Mouse (Mus musculus) MEL (cell line): ENCODE data around the gene Cntn5. TPM values are rescaled to one million over a fixed set of nuclear protein-coding genes. Genes with fewer than 3 reads are reported as not detected.

Source experiments
- DNase-seq: peaks from one replicate; pipeline ENCODE4 v3.0.0; 2011; ENCODE audit warnings: low read depth, low spot score
- H3K27ac ChIP-seq: 2 replicates; pipeline ENCODE4 v1.5.1; 2012; ENCODE audit warnings: low read depth, mild to moderate bottlenecking, control low read depth, low read length, moderate library complexity; ENCODE audit not compliant: control insufficient read depth
- H3K27me3 ChIP-seq, 2 experiments: fragments of 150-350 bp in 1 of 2; sonication (generic) in 1 of 2; 2 replicates each; pipeline ENCODE4 v1.6.1; 2012; ENCODE audit warnings: low read length in 2 of 2, mild to moderate bottlenecking in 2 of 2, improper control_type of control experiment in 1 of 2, moderate library complexity in 1 of 2; ENCODE audit not compliant: insufficient read depth in 2 of 2, control insufficient read depth in 1 of 2
- H3K36me3 ChIP-seq, 2 experiments: 2 replicates each; pipeline ENCODE4 v1.6.1; 2012 to 2014; ENCODE audit warnings: low read length in 2 of 2, improper control_type of control experiment in 1 of 2, inconsistent platforms in 1 of 2, mild to moderate bottlenecking in 1 of 2; ENCODE audit not compliant: insufficient read depth in 2 of 2, control insufficient read depth in 1 of 2
- H3K4me1 ChIP-seq, 2 experiments: fragments of 150-350 bp in 1 of 2; sonication (generic) in 1 of 2; 2 replicates each; pipeline ENCODE4 v1.6.1; 2012; ENCODE audit warnings: low read length in 2 of 2, improper control_type of control experiment in 1 of 2, mild to moderate bottlenecking in 1 of 2; ENCODE audit not compliant: insufficient read depth in 2 of 2, control insufficient read depth in 1 of 2
- H3K4me3 ChIP-seq, 2 experiments: fragments of 150-350 bp in 1 of 2; sonication (generic) in 1 of 2; 2 replicates each; pipeline ENCODE4 v1.5.1; 2012; ENCODE audit warnings: low read depth in 2 of 2, low read length in 2 of 2, mild to moderate bottlenecking in 2 of 2, moderate library complexity in 2 of 2, control low read depth in 1 of 2, improper control_type of control experiment in 1 of 2; ENCODE audit not compliant: control insufficient read depth in 1 of 2, insufficient read depth in 1 of 2
- H3K79me2 ChIP-seq: 2 replicates; pipeline ENCODE4 v1.6.1; 2012; ENCODE audit warnings: mild to moderate bottlenecking, low read length, moderate library complexity; ENCODE audit not compliant: control insufficient read depth, poor library complexity, insufficient read depth
- H3K9ac ChIP-seq: 2 replicates; pipeline ENCODE4 v1.6.1; 2012; ENCODE audit warnings: low read depth, mild to moderate bottlenecking, control low read depth, low read length, moderate library complexity; ENCODE audit not compliant: control insufficient read depth, poor library complexity, severe bottlenecking
- H3K9me3 ChIP-seq: fragments of 150-350 bp; sonication (generic); replicated peaks from 2 replicates; pipeline ENCODE4 v1.6.1; 2012; ENCODE audit warnings: mild to moderate bottlenecking, low read length, improper control_type of control experiment, moderate library complexity; ENCODE audit not compliant: insufficient read depth
- E2F4 ChIP-seq: IDR thresholded peaks from 2 replicates; pipeline ENCODE4 v1.6.1; 2011; ENCODE audit warnings: low read depth, low read length, improper control_type of control experiment, borderline replicate concordance
- GATA1 ChIP-seq: IDR thresholded peaks from 2 replicates; pipeline ENCODE4 v1.6.1; 2011; ENCODE audit warnings: low read depth, low read length, improper control_type of control experiment
- JUND ChIP-seq: IDR thresholded peaks from 2 replicates; pipeline ENCODE4 v1.6.1; 2011; ENCODE audit warnings: low read depth, mild to moderate bottlenecking, improper control_type of control experiment, low read length
- KAT2A ChIP-seq: conservative IDR thresholded peaks from 2 replicates; pipeline ENCODE4 v1.6.1; 2012; ENCODE audit warnings: low read depth, low read length, improper control_type of control experiment, inconsistent platforms
- MAX ChIP-seq: IDR thresholded peaks from 2 replicates; pipeline ENCODE4 v1.6.1; 2011; ENCODE audit warnings: low read length, improper control_type of control experiment
- POLR2AphosphoS2 ChIP-seq: IDR thresholded peaks from 2 replicates; pipeline ENCODE4 v1.6.1; 2011; ENCODE audit warnings: low read length, improper control_type of control experiment
- POLR2AphosphoS5 ChIP-seq: IDR thresholded peaks from 2 replicates; pipeline ENCODE4 v1.6.1; 2012; ENCODE audit warnings: low read depth, borderline replicate concordance, mild to moderate bottlenecking, inconsistent platforms, low read length, moderate library complexity, mixed read lengths
- TCF12 ChIP-seq: IDR thresholded peaks from 2 replicates; pipeline ENCODE4 v1.6.1; 2014; ENCODE audit warnings: low read depth, mild to moderate bottlenecking, inconsistent platforms, low read length, improper control_type of control experiment, moderate library complexity
- UBTF ChIP-seq: IDR thresholded peaks from 2 replicates; pipeline ENCODE4 v1.6.1; 2012; ENCODE audit warnings: low read depth, mild to moderate bottlenecking, inconsistent platforms, low read length, improper control_type of control experiment, moderate library complexity, borderline replicate concordance; ENCODE audit not compliant: insufficient read depth
- ZKSCAN1 ChIP-seq: IDR thresholded peaks from 2 replicates; pipeline ENCODE4 v1.6.1; 2012; ENCODE audit warnings: low read depth, mild to moderate bottlenecking, inconsistent platforms, low read length, improper control_type of control experiment, moderate library complexity
- polyA plus RNA-seq, 2 experiments: library from polyadenylated mRNA; stranded (reverse) in 1 of 2; unstranded in 1 of 2; fragments of >175 nt in 1 of 2; fragments of >200 nt in 1 of 2; gene quantifications; 2 replicates each; pipeline versions ENCODE4 v1.2.1 to v1.2.4; 2012; ENCODE audit warnings: low replicate concordance in 2 of 2, low read depth in 1 of 2; ENCODE audit not compliant: insufficient read length in 2 of 2, insufficient read depth in 1 of 2, missing spikeins in 1 of 2
- total RNA-seq: library from RNA; depleted of rRNA; stranded (reverse); fragments of 300-350 nt; gene quantifications from 2 replicates; pipeline ENCODE4 v1.2.3, GENCODE M21; 2012

Cntn5 gene
- total and polyA plus RNA-seq, 3 experiments: not detected

GRCm38 (mm10) chr9:10663101-10663500, 241.5 kb downstream of the Cntn5 start:
- no peak for TF ChIP-seq POLR2AphosphoS2
- no peak for TF ChIP-seq POLR2AphosphoS5
- TF ChIP-seq ZKSCAN1: no peak
- no peak for TF ChIP-seq E2F4
- no peak for TF ChIP-seq GATA1
- TF ChIP-seq UBTF: no peak
- TF ChIP-seq JUND: no peak
- DNase-seq: no peak
- Histone ChIP-seq H3K27ac (no peak overlapping the region), H3K36me3 (no peaks in the 10 kb centered on the region), H3K27me3 (no peaks in the 10 kb centered on the region), H3K9me3 (no peaks in the 10 kb centered on the region), H3K9ac (no peak overlapping the region), H3K79me2 (no peaks in the 10 kb centered on the region), H3K4me3 (no peak overlapping the region), H3K4me1 (no peaks in the 10 kb centered on the region)

GRCm38 (mm10) chr9:10659478-10659877, 245.1 kb downstream of the Cntn5 start:
- Histone ChIP-seq H3K4me3 (no peak overlapping the region), H3K27ac (no peak overlapping the region), H3K4me1 (no peaks in the 10 kb centered on the region), H3K9me3 (no peaks in the 10 kb centered on the region)
- TF ChIP-seq KAT2A (no peak), POLR2AphosphoS5 (no peak), TCF12 (no peak)
- TF ChIP-seq, all 39 proteins: peak for 0
- H3K36me3 ChIP-seq: no peaks in the 10 kb centered on the region
- H3K9ac ChIP-seq: no peak overlapping the region
- DNase-seq: no peak
- H3K27me3 ChIP-seq: no peaks in the 10 kb centered on the region
- H3K79me2 ChIP-seq: no peaks in the 10 kb centered on the region

GRCm38 (mm10) chr9:10658086-10658485, 246.5 kb downstream of the Cntn5 start:
- Histone ChIP-seq H3K4me3 (no peak overlapping the region), H3K79me2 (no peaks in the 10 kb centered on the region), H3K4me1 (no peaks in the 10 kb centered on the region), H3K27me3 (no peaks in the 10 kb centered on the region), H3K36me3 (no peaks in the 10 kb centered on the region), H3K27ac (no peak overlapping the region), H3K9me3 (no peaks in the 10 kb centered on the region), H3K9ac (no peak overlapping the region)
- no peak for DNase-seq
- no peak for TF ChIP-seq MAX
